In genomic region chr13:53176695-53177423, GRCm38 (mm10) we compare ENCODE assay signal across 19 mouse cellular contexts.
DNase-seq lines count a peak whose midpoint lies in the region; ATAC-seq and TF ChIP-seq lines count a peak whose summit lies in the region.
"Had no signal": no experiment of that assay in that cellular context is flagged by ENCODE, and none has a peak within 500 bp of the region (broad histone marks: within the 10 kb centered on the region; RNA-seq: fewer than 3 reads in every experiment).

No protein-coding gene starts in this region.

- H3K27ac ChIP-seq in heart, postnatal 0 days (ENCODE audit: low read depth), result no peak overlapping the region
- H3K27ac ChIP-seq in heart, adult 2 months, result no peak overlapping the region
- peak overlapping the region; percentile 40; the same call in 1 of the 2 replicates for H3K27ac ChIP-seq in testis, adult 2 months (ENCODE audit: control insufficient read depth, insufficient read depth, low read depth, low read length)
- peak overlapping the region; percentile 36; the same call in 1 of the 2 replicates for H3K27ac ChIP-seq in intestine, embryonic 15.5 days
- H3K27ac ChIP-seq in stomach, postnatal 0 days (replicated peaks), result no peak overlapping the region
- H3K27ac ChIP-seq: hindbrain, embryonic 15.5 days; limb, embryonic 15.5 days; stomach, embryonic 15.5 days had no signal

- WGBS in heart, postnatal 0 days, result 51% methylated on average over 10 of the region's 10 CpGs
- WGBS in heart, adult 2 months, result 82% methylated on average over 10 of the region's 10 CpGs
- WGBS in intestine, embryonic 15.5 days, result 46% methylated on average over 10 of the region's 10 CpGs
- whole genome bisulfite sequencing in stomach, postnatal 0 days, result 54% methylated on average over 10 of the region's 10 CpGs

- H3K4me3 ChIP-seq in heart, postnatal 0 days (ENCODE audit: low read depth, low read length), result no peak overlapping the region
- no peak overlapping the region for H3K4me3 ChIP-seq in heart, adult 2 months
- H3K4me3 ChIP-seq in testis, adult 2 months (ENCODE audit: control insufficient read depth, low read depth, low read length), result peak overlapping the region; percentile 1
- H3K4me3 ChIP-seq in intestine, embryonic 15.5 days (replicated peaks), result no peak overlapping the region
- H3K4me3 ChIP-seq in stomach, postnatal 0 days (ENCODE audit: low read depth, low read length), result no peak overlapping the region
- H3K4me3 ChIP-seq: hindbrain, embryonic 15.5 days; limb, embryonic 15.5 days; megakaryocyte, embryonic 14.5 days; stomach, embryonic 15.5 days had no signal

- no peaks in the 10 kb centered on the region for H3K27me3 ChIP-seq in heart, postnatal 0 days (ENCODE audit: control insufficient read depth, insufficient read depth, low read length)
- H3K27me3 ChIP-seq in heart, adult 2 months (ENCODE audit: control insufficient read depth, insufficient read depth, low read length), result no peaks in the 10 kb centered on the region
- H3K27me3 ChIP-seq in testis, adult 2 months (ENCODE audit: control insufficient read depth, insufficient read depth, low read length), result no peaks in the 10 kb centered on the region
- H3K27me3 ChIP-seq in intestine, embryonic 15.5 days (replicated peaks), result no peaks in the 10 kb centered on the region
- H3K27me3 ChIP-seq in stomach, postnatal 0 days (ENCODE audit: control insufficient read depth, insufficient read depth, low read length), result no peaks in the 10 kb centered on the region
- H3K27me3 ChIP-seq: hindbrain, embryonic 15.5 days; limb, embryonic 15.5 days; stomach, embryonic 15.5 days had no signal

- H3K9me3 ChIP-seq in heart, postnatal 0 days (replicated peaks; ENCODE audit: control insufficient read depth, low read length), result no peaks in the 10 kb centered on the region
- no peaks in the 10 kb centered on the region for H3K9me3 ChIP-seq in intestine, embryonic 15.5 days
- H3K9me3 ChIP-seq in stomach, postnatal 0 days (ENCODE audit: control insufficient read depth, low read length), result no peaks in the 10 kb centered on the region
- H3K9me3 ChIP-seq: hindbrain, embryonic 15.5 days; limb, embryonic 15.5 days; megakaryocyte, embryonic 14.5 days; stomach, embryonic 15.5 days had no signal

- TF ChIP-seq CTCF in heart, postnatal 0 days (IDR thresholded peaks at IDR 0.05; ENCODE audit: low read depth), result no peak
- no peak for TF ChIP-seq CTCF in heart, adult 2 months (IDR thresholded peaks at IDR 0.05)
- TF ChIP-seq CTCF in testis, adult 2 months (IDR thresholded peaks at IDR 0.05; ENCODE audit: control insufficient read depth, insufficient read depth, insufficient replicate concordance, low read depth, low read length), result no peak
- no peak for TF ChIP-seq CTCF in stomach, postnatal 0 days (IDR thresholded peaks at IDR 0.05; ENCODE audit: low read depth)

- intact Hi-C loops in heart, adult 2 months (cut with DNase I), result no loop called here

- no peak for DNase-seq in heart, postnatal 0 days (ENCODE audit: low spot score)
- DNase-seq in heart, adult 2 months, result no peak
- no peak for DNase-seq in testis, postnatal 10 days (ENCODE audit: low spot score)
- peak; percentile 82 for DNase-seq in testis, postnatal 14 days (ENCODE audit: low spot score)
- DNase-seq in urinary bladder, postnatal 4 days (ENCODE audit: low spot score in 2 of 2), result no peak
- no peak for DNase-seq in stomach, postnatal 0 days (ENCODE audit: low spot score)
- DNase-seq: cerebellum, postnatal 10 days; gastrocnemius, postnatal 10 days; heart, adult 18-20 months; kidney, postnatal 14 days; lung, postnatal 14 days; right cerebral cortex, postnatal 14 days; thymus, postnatal 36 days had no signal

- no peak for TF ChIP-seq POLR2A in heart, adult 2 months (IDR thresholded peaks at IDR 0.05; ENCODE audit: insufficient read depth, low read depth, low read length)
- no peak for TF ChIP-seq POLR2A in testis, adult 2 months (IDR thresholded peaks at IDR 0.05; ENCODE audit: control insufficient read depth, low read depth, low read length)

- no peaks in the 10 kb centered on the region for H3K79me2 ChIP-seq in heart, adult 2 months (replicated peaks; ENCODE audit: control insufficient read depth, insufficient read depth, low read length)

- peaks cover 13% of the 10 kb centered on the region for H3K4me1 ChIP-seq in heart, postnatal 0 days (ENCODE audit: control insufficient read depth, insufficient read depth)
- peaks cover 3% of the 10 kb centered on the region for H3K4me1 ChIP-seq in heart, adult 2 months (ENCODE audit: control insufficient read depth, insufficient read depth, low read length)
- peaks cover 16% of the 10 kb centered on the region for H3K4me1 ChIP-seq in testis, adult 2 months (ENCODE audit: control insufficient read depth, insufficient read depth, low read length)
- H3K4me1 ChIP-seq in intestine, embryonic 15.5 days (replicated peaks), result peaks cover 57% of the 10 kb centered on the region
- H3K4me1 ChIP-seq in stomach, postnatal 0 days (replicated peaks; ENCODE audit: control insufficient read depth, insufficient read depth), result peaks cover 14% of the 10 kb centered on the region
- H3K4me1 ChIP-seq: megakaryocyte, embryonic 14.5 days had no signal

- no peaks in the 10 kb centered on the region for H3K36me3 ChIP-seq in heart, postnatal 0 days (replicated peaks; ENCODE audit: control insufficient read depth, insufficient read depth, low read length)
- H3K36me3 ChIP-seq in heart, adult 2 months (ENCODE audit: control insufficient read depth, insufficient read depth, low read length), result no peaks in the 10 kb centered on the region
- no peaks in the 10 kb centered on the region for H3K36me3 ChIP-seq in testis, adult 2 months (ENCODE audit: control insufficient read depth, insufficient read depth, low read length)
- no peaks in the 10 kb centered on the region for H3K36me3 ChIP-seq in intestine, embryonic 15.5 days
- H3K36me3 ChIP-seq in stomach, postnatal 0 days (ENCODE audit: control insufficient read depth, insufficient read depth, low read length), result no peaks in the 10 kb centered on the region
- H3K36me3 ChIP-seq: hindbrain, embryonic 15.5 days; limb, embryonic 15.5 days; stomach, embryonic 15.5 days had no signal

- H3K9ac ChIP-seq in heart, postnatal 0 days (replicated peaks; ENCODE audit: low read depth, low read length), result no peak overlapping the region
- H3K9ac ChIP-seq in heart, adult 2 months (ENCODE audit: low read depth, low read length), result no peak overlapping the region
- H3K9ac ChIP-seq in intestine, embryonic 15.5 days, result no peak overlapping the region
- no peak overlapping the region for H3K9ac ChIP-seq in stomach, postnatal 0 days (ENCODE audit: low read length)
- H3K9ac ChIP-seq: hindbrain, embryonic 15.5 days; limb, embryonic 15.5 days; stomach, embryonic 15.5 days had no signal

- 0 out of 2 replicates have a peak, but pooled peaks have one; percentile 33 for ATAC-seq in heart, postnatal 0 days (ENCODE audit: insufficient read depth, low read depth)
- peak; percentile 32; the same call in 1 of the 2 replicates for ATAC-seq in intestine, embryonic 15.5 days
- ATAC-seq in stomach, postnatal 0 days (ENCODE audit: low FRiP score, low TSS enrichment), result no peak

- H3K4me2 ChIP-seq in heart, postnatal 0 days (ENCODE audit: low read depth, low read length), result no peak overlapping the region
- H3K4me2 ChIP-seq in intestine, embryonic 15.5 days (replicated peaks), result no peak overlapping the region; the same call in 1 of the 2 replicates
- H3K4me2 ChIP-seq in stomach, postnatal 0 days (replicated peaks; ENCODE audit: low read depth), result no peak overlapping the region
- H3K4me2 ChIP-seq: hindbrain, embryonic 15.5 days; limb, embryonic 15.5 days; stomach, embryonic 15.5 days had no signal

- TF ChIP-seq EP300 in heart, postnatal 0 days (IDR thresholded peaks at IDR 0.05; ENCODE audit: low read depth), result no peak
- TF ChIP-seq EP300 in heart, adult 2 months (IDR thresholded peaks at IDR 0.05; ENCODE audit: insufficient read depth, low read depth, low read length), result no peak
- no peak for TF ChIP-seq EP300 in stomach, postnatal 0 days (optimal IDR thresholded peaks at IDR 0.05)

Comparison
In these comparisons a context has a peak if more than half of its experiments do, and no peak if none do; other contexts are left out.
1. H3K27ac ChIP-seq: peak in testis, adult 2 months (single experiment) and intestine, embryonic 15.5 days (single experiment); none in heart, postnatal 0 days (single experiment), heart, adult 2 months (single experiment) and stomach, postnatal 0 days (single experiment).